Mouse (Mus musculus): ENCODE measurements at regions not wholly inside any gene's neighbourhood (a gene's known extent, or its start where the extent isn't known, plus 50 kb on each side); places are given as distances from the start of the nearest gene placed in this dataset.

GRCm38 (mm10) chr9:6552731-6553130 lies 283.1 kb upstream of the Ddi1 start:
- whole genome bisulfite sequencing: 83% methylated on average over 10 of the region's 10 CpGs
- Histone ChIP-seq H3K27me3 (no peaks in the 10 kb centered on the region), H3K9me3 (no peaks in the 10 kb centered on the region), H3K4me1 (no peaks in the 10 kb centered on the region), H3K4me2 (replicated peaks) (no peak overlapping the region), H3K27ac (no peak overlapping the region), H3K9ac (no peak overlapping the region), H3K36me3 (no peaks in the 10 kb centered on the region), H3K4me3 (no peak overlapping the region)
- no peak for ATAC-seq (ENCODE audit: low FRiP score, low read depth)

GRCm38 (mm10) chr9:6540178-6540700 lies 270.6 kb upstream of the Ddi1 start:
- no peak overlapping the region for H3K27ac ChIP-seq
- no peaks in the 10 kb centered on the region for H3K36me3 ChIP-seq
- H3K9me3 ChIP-seq: no peaks in the 10 kb centered on the region
- H3K4me2 ChIP-seq (replicated peaks): no peak overlapping the region
- no peaks in the 10 kb centered on the region for H3K4me1 ChIP-seq
- no peak overlapping the region for H3K9ac ChIP-seq
- H3K27me3 ChIP-seq: no peaks in the 10 kb centered on the region
- no peak for ATAC-seq (ENCODE audit: low FRiP score, low read depth)
- no peak overlapping the region for H3K4me3 ChIP-seq

DNA sequence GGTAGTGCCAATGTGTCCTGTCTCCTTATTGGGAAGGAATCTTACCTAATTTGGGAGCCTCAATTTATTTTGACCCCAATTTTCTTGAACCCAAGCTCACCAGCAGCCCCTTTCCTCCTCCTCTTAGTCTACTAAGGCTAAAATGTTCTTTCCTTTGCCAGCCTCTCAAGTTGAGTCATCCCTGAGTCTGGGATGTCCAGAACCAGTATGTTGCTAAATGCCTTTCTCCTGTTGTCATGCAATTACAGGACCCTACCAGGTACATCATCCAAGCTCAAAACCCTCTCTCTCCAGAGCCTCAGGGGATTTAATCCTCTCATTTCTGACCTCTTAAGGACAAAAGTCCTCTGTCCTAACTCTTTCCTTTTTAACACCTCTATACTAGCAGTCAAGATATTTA lies 259.2 kb upstream of the Ddi1 start:
- Histone ChIP-seq H3K27me3 (no peaks in the 10 kb centered on the region), H3K9me3 (no peaks in the 10 kb centered on the region), H3K27ac (no peak overlapping the region), H3K9ac (no peak overlapping the region), H3K4me3 (no peak overlapping the region), H3K4me2 (replicated peaks) (no peak overlapping the region), H3K36me3 (no peaks in the 10 kb centered on the region), H3K4me1 (no peaks in the 10 kb centered on the region)
- ATAC-seq (ENCODE audit: low FRiP score, low read depth): no peak

DNA sequence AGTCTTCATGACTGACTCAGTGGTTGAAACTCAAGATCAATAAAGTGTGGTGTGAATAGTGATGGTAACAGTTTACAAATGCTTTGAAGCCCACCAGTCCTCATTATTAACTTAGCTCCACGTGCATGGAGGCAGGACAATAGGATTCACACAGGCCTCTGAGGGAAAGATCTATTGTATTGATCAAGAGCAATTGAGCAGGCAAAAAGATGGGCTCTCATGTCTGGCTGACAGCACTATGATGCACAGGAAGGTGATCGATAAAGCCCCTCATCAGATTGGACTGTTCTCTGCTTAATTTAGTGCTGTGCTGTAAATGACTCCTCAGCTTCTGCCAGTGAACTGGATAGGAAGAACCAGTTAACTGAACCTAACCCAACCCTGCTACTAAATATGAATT lies 247.5 kb upstream of the Ddi1 start:
- H3K4me2 ChIP-seq (replicated peaks): no peak overlapping the region
- no peak overlapping the region for H3K27ac ChIP-seq
- no peaks in the 10 kb centered on the region for H3K36me3 ChIP-seq
- H3K9me3 ChIP-seq: no peaks in the 10 kb centered on the region
- WGBS: 61% methylated on average over 2 of the region's 2 CpGs
- no peaks in the 10 kb centered on the region for H3K27me3 ChIP-seq
- H3K4me1 ChIP-seq: no peaks in the 10 kb centered on the region
- H3K9ac ChIP-seq: no peak overlapping the region
- ATAC-seq (ENCODE audit: low FRiP score, low read depth): no peak
- H3K4me3 ChIP-seq: no peak overlapping the region

- no peak for ATAC-seq (ENCODE audit: low FRiP score, low read depth)
- no peak overlapping the region for H3K4me3 ChIP-seq
Measured at GRCm38 (mm10) chr9:6497786-6498185, 228.1 kb upstream of the Ddi1 start.

GRCm38 (mm10) chr9:6480401-6480800 lies 210.8 kb upstream of the Ddi1 start:
- H3K4me2 ChIP-seq (replicated peaks): no peak overlapping the region
- H3K27ac ChIP-seq: no peak overlapping the region
- ATAC-seq (ENCODE audit: low FRiP score, low read depth): no peak
- no peak overlapping the region for H3K4me3 ChIP-seq
- no peaks in the 10 kb centered on the region for H3K36me3 ChIP-seq
- H3K27me3 ChIP-seq: no peaks in the 10 kb centered on the region
- H3K9ac ChIP-seq: no peak overlapping the region
- 0 out of 2 replicates have a peak, but pooled peaks cover 6% of the 10 kb centered on the region for H3K9me3 ChIP-seq
- 81% methylated on average over 1 of the region's 1 CpGs for WGBS
- no peaks in the 10 kb centered on the region for H3K4me1 ChIP-seq

More at GRCm38 (mm10) chr9:6497786-6498185, 228.1 kb upstream of the Ddi1 start:
- H3K4me2 ChIP-seq (replicated peaks): no peak overlapping the region
- no peaks in the 10 kb centered on the region for H3K36me3 ChIP-seq
- H3K27ac ChIP-seq: no peak overlapping the region
- no peaks in the 10 kb centered on the region; the same call in 1 of the 2 replicates for H3K9me3 ChIP-seq
- H3K9ac ChIP-seq: no peak overlapping the region
- no peaks in the 10 kb centered on the region for H3K27me3 ChIP-seq
- H3K4me1 ChIP-seq: no peaks in the 10 kb centered on the region

DNA sequence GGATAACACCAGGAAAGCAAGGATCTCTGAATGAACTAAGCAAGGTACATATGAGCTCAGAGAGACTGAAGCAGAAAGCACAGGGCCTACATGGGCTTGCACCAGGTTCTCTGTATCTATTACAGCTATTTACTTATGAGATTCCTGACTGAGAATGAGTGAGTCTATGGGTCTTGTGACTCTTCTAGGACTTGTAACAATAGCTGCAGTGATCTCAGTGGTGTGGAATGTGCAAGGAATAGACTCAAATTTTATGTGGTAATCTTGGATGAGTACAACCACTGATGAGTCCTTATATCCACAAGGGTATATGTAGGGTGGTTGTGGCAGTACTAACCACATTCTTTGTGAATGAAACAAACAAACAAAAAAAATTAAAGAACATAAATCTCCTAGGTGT lies 184.9 kb upstream of the Ddi1 start:
- Histone ChIP-seq H3K9me3 (no peaks in the 10 kb centered on the region), H3K9ac (no peak overlapping the region), H3K4me3 (no peak overlapping the region), H3K4me1 (no peaks in the 10 kb centered on the region), H3K27me3 (no peaks in the 10 kb centered on the region), H3K36me3 (no peaks in the 10 kb centered on the region), H3K4me2 (replicated peaks) (no peak overlapping the region), H3K27ac (no peak overlapping the region)
- ATAC-seq (ENCODE audit: low FRiP score, low read depth): no peak

- no peak overlapping the region for H3K4me2 ChIP-seq (replicated peaks)
- no peak overlapping the region for H3K9ac ChIP-seq
- no peaks in the 10 kb centered on the region for H3K27me3 ChIP-seq
- H3K27ac ChIP-seq: no peak overlapping the region
- WGBS: 89% methylated on average over 3 of the region's 3 CpGs
- no peak for ATAC-seq (ENCODE audit: low FRiP score, low read depth)
- H3K36me3 ChIP-seq: no peaks in the 10 kb centered on the region
- H3K9me3 ChIP-seq: no peaks in the 10 kb centered on the region
- 0 out of 2 replicates have a peak, but pooled peaks cover 2% of the 10 kb centered on the region for H3K4me1 ChIP-seq
- no peak overlapping the region for H3K4me3 ChIP-seq
Measured at GRCm38 (mm10) chr9:6435236-6435635, 165.6 kb upstream of the Ddi1 start.

DNA sequence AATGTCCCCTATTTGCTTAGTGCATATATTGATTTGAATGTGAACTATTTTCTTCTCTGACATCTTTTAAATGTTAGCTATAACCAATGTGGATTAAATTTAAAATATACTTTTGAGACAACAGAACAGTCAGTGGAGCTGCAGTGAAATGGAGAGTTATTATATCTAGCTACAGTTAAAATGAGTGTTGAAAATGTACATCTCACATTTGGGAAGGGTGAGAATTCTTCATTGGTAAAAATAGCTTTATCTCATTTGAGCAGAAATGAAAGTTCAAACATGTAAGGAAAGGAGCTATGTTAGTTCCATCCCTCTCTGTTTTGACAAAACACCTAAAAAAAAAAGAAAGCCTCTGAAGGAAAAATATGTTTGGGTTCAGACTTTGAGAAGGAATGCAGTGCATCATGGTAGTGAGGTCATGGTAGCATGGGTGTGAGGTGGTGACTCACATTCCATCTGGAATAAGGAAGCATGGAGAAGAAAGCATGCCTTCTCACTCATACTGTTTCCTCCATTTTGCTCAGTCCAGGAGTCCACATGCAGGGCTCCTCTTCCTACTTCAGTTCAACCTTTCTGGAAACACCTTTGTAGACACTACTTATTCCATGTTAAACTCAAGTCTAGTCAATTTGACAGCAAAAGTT lies 164.3 kb upstream of the Ddi1 start:
- H3K9me3 ChIP-seq: no peaks in the 10 kb centered on the region
- no peak for ATAC-seq (ENCODE audit: low FRiP score, low read depth)
- no peak overlapping the region for H3K27ac ChIP-seq
- no peak overlapping the region for H3K9ac ChIP-seq
- H3K4me2 ChIP-seq (replicated peaks): no peak overlapping the region
- H3K4me3 ChIP-seq: no peak overlapping the region
- no peaks in the 10 kb centered on the region for H3K36me3 ChIP-seq
- H3K27me3 ChIP-seq: no peaks in the 10 kb centered on the region
- H3K4me1 ChIP-seq: 0 out of 2 replicates have a peak, but pooled peaks cover 2% of the 10 kb centered on the region

GRCm38 (mm10) chr9:6430859-6431258 lies 161.2 kb upstream of the Ddi1 start:
- Histone ChIP-seq H3K4me2 (replicated peaks) (no peak overlapping the region), H3K27me3 (no peaks in the 10 kb centered on the region), H3K36me3 (no peaks in the 10 kb centered on the region), H3K9me3 (no peaks in the 10 kb centered on the region), H3K4me3 (no peak overlapping the region), H3K27ac (no peak overlapping the region), H3K9ac (no peak overlapping the region), H3K4me1 (0 out of 2 replicates have a peak, but pooled peaks cover 2% of the 10 kb centered on the region)
- WGBS: 48% methylated on average over 3 of the region's 3 CpGs
- ATAC-seq (ENCODE audit: low FRiP score, low read depth): no peak

DNA sequence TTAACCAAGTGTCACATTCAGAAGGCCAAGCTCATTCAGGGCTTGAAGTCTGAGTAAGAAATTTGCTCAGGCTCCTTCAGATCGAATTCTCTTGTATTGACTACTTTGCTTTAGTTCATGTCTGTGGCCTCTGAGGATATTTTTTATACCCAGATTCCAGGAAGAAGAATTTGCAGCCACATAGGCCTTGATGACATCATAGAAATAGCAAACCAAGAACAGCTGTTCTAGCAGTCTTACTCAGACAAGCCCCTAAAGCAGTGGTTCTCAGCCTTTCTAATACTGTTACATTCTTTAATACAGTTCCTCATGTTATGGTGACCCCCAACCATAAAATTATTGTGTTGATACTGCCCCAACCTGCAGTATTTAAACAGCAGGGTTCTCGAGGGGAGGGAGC lies 160.8 kb upstream of the Ddi1 start:
- no peak overlapping the region for H3K4me3 ChIP-seq
- peak; percentile 69 for ATAC-seq (ENCODE audit: low FRiP score, low read depth)
- H3K36me3 ChIP-seq: no peaks in the 10 kb centered on the region
- 0 out of 2 replicates have a peak, but pooled peaks cover 2% of the 10 kb centered on the region for H3K4me1 ChIP-seq
- H3K27ac ChIP-seq: no peak overlapping the region
- H3K27me3 ChIP-seq: no peaks in the 10 kb centered on the region
- WGBS: 54% methylated on average over 2 of the region's 2 CpGs
- no peaks in the 10 kb centered on the region for H3K9me3 ChIP-seq
- no peak overlapping the region for H3K9ac ChIP-seq
- H3K4me2 ChIP-seq (replicated peaks): no peak overlapping the region

Data from limb, embryonic 13.5 days (tissue).